Mouse (Mus musculus) frontal cortex, postnatal 36 days (tissue): ENCODE data around the gene Lrrd1.
A peak's percentile ranks its signal among the peaks of the same experiment; 100 is the strongest.
"Not testable (repeated sequence)": the region's sequence is repeated elsewhere in the genome, so short reads cannot be mapped to it uniquely, and the experiment has no call there.

Experiments
- DNase-seq, 2 experiments: peaks; one replicate each; pipeline ENCODE4 v3.0.0; 2022; ENCODE audit warnings: low spot score in 2 of 2

The Lrrd1 gene

GRCm38 (mm10) chr5:3845026-3845425, at the start of gene Lrrd1:
Lrrd1 (plus strand) TSS chr5:3845173.
- DNase-seq: peak in 1 of 2 experiments; percentile 8

GRCm38 (mm10) chr5:3797101-3797500, 47.9 kb upstream of the Lrrd1 start:
- DNase-seq: not testable (repeated sequence)

GRCm38 (mm10) chr5:3798656-3799055, 46.3 kb upstream of the Lrrd1 start:
- not testable (repeated sequence) for DNase-seq

GRCm38 (mm10) chr5:3800041-3800440, 44.9 kb upstream of the Lrrd1 start:
- no peak for DNase-seq

GRCm38 (mm10) chr5:3800881-3801280, 44.1 kb upstream of the Lrrd1 start:
- no peak for DNase-seq

- peak in 1 of 2 experiments; percentile 26 for DNase-seq
Observed at GRCm38 (mm10) chr5:3801672-3802432, 43.1 kb upstream of the Lrrd1 start.

GRCm38 (mm10) chr5:3802433-3803291, 42.3 kb upstream of the Lrrd1 start, which contains the start of the genes Ankib1 and Krit1:
Ankib1 (minus strand) TSS chr5:3802925.
Krit1 (plus strand) TSS chr5:3803184.
- DNase-seq: peak; percentile 91 to 93

GRCm38 (mm10) chr5:3803292-3804165, 41.4 kb upstream of the Lrrd1 start:
- DNase-seq: no peak

- no peak for DNase-seq
Observed at GRCm38 (mm10) chr5:3808472-3808871, 36.5 kb upstream of the Lrrd1 start.

GRCm38 (mm10) chr5:3834107-3834506, 10.9 kb upstream of the Lrrd1 start:
- no peak for DNase-seq

- DNase-seq: no peak
Observed at GRCm38 (mm10) chr5:3870161-3870560, 25.2 kb downstream of the Lrrd1 start.

- DNase-seq: no peak
Observed at GRCm38 (mm10) chr5:3872348-3872747, 27.4 kb downstream of the Lrrd1 start.

GRCm38 (mm10) chr5:3873485-3873884, 28.5 kb downstream of the Lrrd1 start:
- no peak for DNase-seq

- DNase-seq: not testable (repeated sequence)
Observed at GRCm38 (mm10) chr5:3886862-3887261, 41.9 kb downstream of the Lrrd1 start.

- DNase-seq: no peak
Observed at GRCm38 (mm10) chr5:3889201-3889600, 44.2 kb downstream of the Lrrd1 start.

- peak; percentile 28 to 29 for DNase-seq
Observed at GRCm38 (mm10) chr5:3893459-3894293, 48.7 kb downstream of the Lrrd1 start, which contains the start of gene Mterf1a. Mterf1a (minus strand) TSS chr5:3893933.

- not testable (repeated sequence) for DNase-seq
Observed at GRCm38 (mm10) chr5:3894294-3894619, 49.3 kb downstream of the Lrrd1 start.

- no peak for DNase-seq
Observed at GRCm38 (mm10) chr5:3905471-3905870, 60.5 kb downstream of the Lrrd1 start.
